Mouse (Mus musculus) kidney, embryonic 16.5 days (tissue): ENCODE measurements around the gene Rps28. TPM values are rescaled to one million over a fixed set of nuclear protein-coding genes. Genes with fewer than 3 reads are reported as not detected.

ENCODE experiments used
- ATAC-seq: fragments of 200-750 bp; cut with Nextera tagmentation; 2 replicates; pipeline ENCODE4 v1.8.0; 2017; ENCODE audit warnings: moderate TSS enrichment; ENCODE audit not compliant: low FRiP score, low TSS enrichment
- H3K27ac ChIP-seq: fragments of 300-500 bp; sonication (generic); 2 replicates; pipeline ENCODE4 v1.5.1; 2014; ENCODE audit warnings: low read length
- H3K27me3 ChIP-seq: fragments of 300-500 bp; sonication (generic); 2 replicates; pipeline ENCODE4 v1.6.1; 2014; ENCODE audit warnings: low read length, control low read depth, mixed read lengths; ENCODE audit not compliant: insufficient read depth
- H3K36me3 ChIP-seq: fragments of 300-500 bp; sonication (generic); 2 replicates; pipeline ENCODE4 v1.6.1; 2014; ENCODE audit warnings: low read length, control low read depth, mixed read lengths; ENCODE audit not compliant: insufficient read depth
- H3K4me1 ChIP-seq: fragments of 300-500 bp; sonication (generic); 2 replicates; pipeline ENCODE4 v1.6.1; 2014; ENCODE audit warnings: low read length, control low read depth, mixed read lengths; ENCODE audit not compliant: insufficient read depth
- H3K4me2 ChIP-seq: fragments of 300-500 bp; sonication (generic); replicated peaks from 2 replicates; pipeline ENCODE4 v1.6.1; 2014; ENCODE audit warnings: low read depth, low read length
- H3K4me3 ChIP-seq: fragments of 300-500 bp; sonication (generic); 2 replicates; pipeline ENCODE4 v1.5.1; 2014; ENCODE audit warnings: mild to moderate bottlenecking, low read length
- H3K9ac ChIP-seq: fragments of 300-500 bp; sonication (generic); replicated peaks from 2 replicates; pipeline ENCODE4 v1.6.1; 2014; ENCODE audit warnings: low read length
- H3K9me3 ChIP-seq: fragments of 300-500 bp; sonication (generic); 2 replicates; pipeline ENCODE4 v1.6.1; 2016; ENCODE audit warnings: low read length, control low read depth
- WGBS: fragments of 180-500 bp; shearing (Covaris S2); extraction: QIAGEN DNeasy Blood & Tissue Kit; methylation state at CpG from one replicate; pipeline ENCODE4 v1.1.7; 2014; 5-methylcytosine and 5-hydroxymethylcytosine counted together
- polyA plus RNA-seq: library from polyadenylated mRNA; unstranded; fragments of >200 nt; fragmentation: Nextera tagmentation; extraction: Ambion mirVana; gene quantifications from 2 replicates; pipeline ENCODE4 v1.2.1, GENCODE M21; 2015

The Rps28 gene
- polyA plus RNA-seq, 1 experiment from 2014 or later: 818 TPM

DNA sequence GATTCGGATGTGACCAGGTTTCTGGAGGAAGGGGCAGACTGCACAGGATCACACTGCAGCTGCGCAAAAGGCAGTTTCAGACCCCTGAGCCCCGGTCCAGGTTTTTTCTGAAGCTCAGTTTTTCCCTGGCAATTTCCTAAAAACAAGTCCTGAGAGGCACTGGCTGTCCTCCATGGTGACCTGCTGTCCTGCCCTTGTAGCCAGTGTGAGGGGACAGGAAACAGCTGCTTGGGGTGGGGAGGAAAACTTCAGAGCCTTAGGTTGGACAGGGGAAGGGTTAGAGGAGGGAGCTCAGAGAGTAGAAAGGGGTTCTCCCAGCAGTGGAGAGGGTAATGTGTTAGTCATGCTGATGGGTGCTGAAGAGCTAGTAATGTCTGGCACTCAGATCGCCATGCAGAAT lies 11.4 kb downstream of the Rps28 start:
- Histone ChIP-seq H3K9ac (peak overlapping the region; percentile 35; the same call in 1 of the 2 replicates), H3K27me3 (no peaks in the 10 kb centered on the region), H3K4me1 (peaks cover 36% of the 10 kb centered on the region), H3K27ac (peak overlapping the region; percentile 79), H3K36me3 (no peaks in the 10 kb centered on the region), H3K9me3 (no peaks in the 10 kb centered on the region), H3K4me3 (peak overlapping the region; percentile 15), H3K4me2 (peak overlapping the region; percentile 97)
- ATAC-seq: no peak
- 46% methylated on average over 4 of the region's 4 CpGs for WGBS

GRCm38 (mm10) chr17:33812475-33812874 lies 11.9 kb downstream of the Rps28 start:
- H3K9ac ChIP-seq: peak overlapping the region; percentile 35; the same call in 1 of the 2 replicates
- peak overlapping the region; percentile 97 for H3K4me2 ChIP-seq
- no peaks in the 10 kb centered on the region for H3K27me3 ChIP-seq
- H3K4me1 ChIP-seq: peaks cover 32% of the 10 kb centered on the region
- ATAC-seq: no peak
- H3K9me3 ChIP-seq: no peaks in the 10 kb centered on the region
- peak overlapping the region; percentile 79 for H3K27ac ChIP-seq
- 18% methylated on average over 3 of the region's 3 CpGs for WGBS
- no peaks in the 10 kb centered on the region for H3K36me3 ChIP-seq
- H3K4me3 ChIP-seq: peak overlapping the region; percentile 15; the same call in 1 of the 2 replicates

GRCm38 (mm10) chr17:33811142-33811516 lies 13.2 kb downstream of the Rps28 start:
- WGBS: 10% methylated on average over 7 of the region's 7 CpGs
- H3K4me2 ChIP-seq: peak overlapping the region; percentile 97
- no peaks in the 10 kb centered on the region for H3K36me3 ChIP-seq
- H3K9ac ChIP-seq: peak overlapping the region; percentile 76
- peak overlapping the region; percentile 69 for H3K4me3 ChIP-seq
- H3K27me3 ChIP-seq: no peaks in the 10 kb centered on the region
- peak; percentile 17; the same call in 1 of the 2 replicates for ATAC-seq
- H3K9me3 ChIP-seq: no peaks in the 10 kb centered on the region
- H3K4me1 ChIP-seq: peaks cover 25% of the 10 kb centered on the region
- H3K27ac ChIP-seq: peak overlapping the region; percentile 69

DNA sequence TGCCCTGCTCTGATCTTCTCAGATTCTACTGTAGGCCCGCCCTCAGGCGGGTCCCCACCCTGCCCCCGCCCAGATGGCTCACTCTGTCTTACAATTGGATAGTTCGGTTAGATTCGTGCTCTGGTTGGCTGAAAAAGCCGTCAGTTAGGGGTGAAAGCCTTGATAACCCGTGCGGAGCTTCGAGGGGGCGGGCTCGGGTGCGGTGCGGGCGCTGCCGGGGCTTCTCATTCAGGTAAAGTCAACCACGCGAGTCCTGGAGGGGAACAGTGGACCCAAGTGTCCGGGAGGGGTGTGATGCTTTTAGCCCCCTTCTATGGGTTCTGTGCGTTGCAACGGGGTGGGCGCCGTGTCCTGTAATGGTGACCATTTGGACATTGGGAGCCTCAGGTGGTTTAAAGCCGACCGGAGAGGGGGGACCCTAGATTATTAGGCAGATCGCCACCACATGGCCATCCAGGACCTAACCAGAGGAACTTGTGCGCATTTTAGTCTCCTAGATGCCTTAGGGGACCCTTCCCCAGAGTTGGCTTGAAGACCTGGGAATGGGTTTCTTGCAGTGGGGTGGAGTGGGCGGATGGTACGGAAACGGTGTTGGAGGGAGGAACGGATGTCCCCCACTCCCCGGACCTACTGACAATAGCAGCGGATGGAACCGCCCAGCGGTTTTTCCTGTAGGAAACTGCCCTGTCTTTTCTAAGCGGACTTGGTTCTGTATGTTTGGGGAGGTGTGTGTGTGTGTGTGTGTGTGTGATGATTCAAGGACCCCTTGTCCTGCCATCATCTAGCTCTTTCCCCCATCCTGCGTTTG lies 13.8 kb downstream of the Rps28 start, which contains the start of gene Kank3:
Gene Kank3 (plus strand): TSS at position 186 of the 808 bp plus-strand sequence.
- peak within 1 kb of the TSS; percentile 69 for H3K27ac ChIP-seq
- no peaks in the 10 kb centered on the region for H3K36me3 ChIP-seq
- peak; percentile 97 for ATAC-seq
- peak within 1 kb of the TSS; percentile 69 for H3K4me3 ChIP-seq
- H3K4me2 ChIP-seq: peak within 1 kb of the TSS; percentile 97
- no peaks in the 10 kb centered on the region for H3K27me3 ChIP-seq
- peak within 1 kb of the TSS; percentile 76 for H3K9ac ChIP-seq
- H3K4me1 ChIP-seq: peaks cover 25% of the 10 kb centered on the region
- no peaks in the 10 kb centered on the region for H3K9me3 ChIP-seq
- WGBS: under 1% methylated on average over 36 of the region's 36 CpGs

- Histone ChIP-seq H3K36me3 (no peaks in the 10 kb centered on the region), H3K9me3 (no peaks in the 10 kb centered on the region), H3K27ac (no peak overlapping the region), H3K9ac (no peak overlapping the region), H3K27me3 (no peaks in the 10 kb centered on the region), H3K4me1 (peaks cover 22% of the 10 kb centered on the region), H3K4me2 (no peak overlapping the region), H3K4me3 (no peak overlapping the region)
- ATAC-seq: no peak
- WGBS: 38% methylated on average over 10 of the region's 10 CpGs
Observed at GRCm38 (mm10) chr17:33808192-33808591, 16.2 kb downstream of the Rps28 start.

DNA sequence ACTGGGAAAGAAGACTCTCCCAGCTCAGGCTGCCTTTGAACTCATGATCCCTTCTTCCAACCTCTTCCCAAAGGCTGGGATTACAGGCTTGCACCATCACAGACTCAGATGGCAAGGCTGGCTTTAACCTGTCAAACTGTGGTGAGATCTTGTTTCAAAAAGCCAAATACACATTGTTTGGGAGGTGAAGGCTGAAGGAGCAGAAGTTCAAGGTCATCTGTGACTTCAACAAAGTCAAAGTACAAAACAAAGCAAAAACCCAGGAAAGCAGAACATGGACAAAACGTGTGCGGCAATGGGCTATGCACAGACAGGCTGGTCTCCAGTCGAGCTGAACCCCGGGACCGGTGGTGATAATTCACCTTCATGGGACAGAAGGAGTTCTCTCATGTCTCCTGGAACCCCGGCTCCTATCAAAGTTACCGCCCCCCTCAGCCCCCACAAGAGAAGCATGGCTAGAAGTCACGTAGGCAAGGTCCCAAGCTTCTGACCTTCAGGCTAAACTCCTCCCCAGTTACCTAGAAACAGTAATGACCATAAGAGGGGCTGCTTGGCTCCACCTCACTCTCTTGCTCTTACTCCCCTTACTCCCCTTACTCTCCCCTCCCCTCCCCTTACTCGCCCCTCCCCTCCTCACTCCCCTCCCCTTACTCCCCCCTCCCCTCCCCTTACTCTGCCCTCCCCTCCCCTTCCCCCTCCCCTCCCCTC lies 17.0 kb downstream of the Rps28 start:
- no peaks in the 10 kb centered on the region for H3K36me3 ChIP-seq
- ATAC-seq: no peak
- 26% methylated on average over 8 of the region's 9 CpGs for WGBS

GRCm38 (mm10) chr17:33804745-33805144 lies 19.6 kb downstream of the Rps28 start:
- Histone ChIP-seq H3K9ac (no peak overlapping the region), H3K36me3 (no peaks in the 10 kb centered on the region), H3K27me3 (no peaks in the 10 kb centered on the region), H3K27ac (no peak overlapping the region), H3K4me3 (no peak overlapping the region), H3K9me3 (no peaks in the 10 kb centered on the region), H3K4me1 (no peaks in the 10 kb centered on the region), H3K4me2 (no peak overlapping the region)
- no peak for ATAC-seq
- WGBS: 52% methylated on average over 1 of the region's 1 CpGs

More for the DNA sequence above, 17.0 kb downstream of the Rps28 start:
- peaks cover 14% of the 10 kb centered on the region for H3K4me1 ChIP-seq
- H3K27me3 ChIP-seq: no peaks in the 10 kb centered on the region
- no peaks in the 10 kb centered on the region for H3K9me3 ChIP-seq
- no peak overlapping the region for H3K4me2 ChIP-seq
- no peak overlapping the region for H3K4me3 ChIP-seq
- H3K27ac ChIP-seq: no peak overlapping the region
- no peak overlapping the region for H3K9ac ChIP-seq

GRCm38 (mm10) chr17:33804205-33804604 lies 20.2 kb downstream of the Rps28 start:
- 54% methylated on average over 4 of the region's 4 CpGs for WGBS

GRCm38 (mm10) chr17:33802221-33802620 lies 22.1 kb downstream of the Rps28 start:
- no peak for ATAC-seq
- Histone ChIP-seq H3K9me3 (no peaks in the 10 kb centered on the region), H3K36me3 (no peaks in the 10 kb centered on the region), H3K27ac (no peak overlapping the region), H3K9ac (no peak overlapping the region), H3K27me3 (no peaks in the 10 kb centered on the region), H3K4me2 (no peak overlapping the region), H3K4me1 (no peaks in the 10 kb centered on the region), H3K4me3 (no peak overlapping the region)
- WGBS: 2% methylated on average over 2 of the region's 2 CpGs

More at GRCm38 (mm10) chr17:33804205-33804604, 20.2 kb downstream of the Rps28 start:
- no peak overlapping the region for H3K9ac ChIP-seq
- H3K4me3 ChIP-seq: no peak overlapping the region
- no peaks in the 10 kb centered on the region for H3K9me3 ChIP-seq
- ATAC-seq: no peak
- H3K36me3 ChIP-seq: no peaks in the 10 kb centered on the region
- no peaks in the 10 kb centered on the region for H3K27me3 ChIP-seq
- no peaks in the 10 kb centered on the region for H3K4me1 ChIP-seq
- no peak overlapping the region for H3K27ac ChIP-seq
- no peak overlapping the region for H3K4me2 ChIP-seq

DNA sequence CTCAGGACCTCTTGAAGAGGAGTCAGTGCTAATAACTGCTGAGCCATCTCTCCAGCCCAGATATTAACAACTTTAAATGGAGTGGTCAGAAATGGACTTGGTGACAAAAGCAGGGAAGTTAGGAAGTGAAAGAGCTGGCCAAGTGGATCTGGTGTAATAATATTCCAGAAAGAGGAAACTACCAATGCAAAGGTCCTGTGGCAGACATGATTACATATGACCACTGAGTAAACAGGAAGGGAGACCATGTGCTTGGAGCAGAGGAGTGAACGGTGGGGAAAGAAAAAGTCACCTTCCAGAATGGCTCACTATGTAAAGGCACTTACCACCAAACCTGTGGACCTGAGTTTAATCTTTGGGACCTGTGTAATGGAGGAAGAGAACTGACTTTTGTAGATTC lies 25.1 kb downstream of the Rps28 start:
- no peak overlapping the region for H3K4me2 ChIP-seq
- H3K9ac ChIP-seq: no peak overlapping the region
- H3K4me3 ChIP-seq: no peak overlapping the region
- WGBS: 41% methylated on average over 1 of the region's 1 CpGs
- H3K27me3 ChIP-seq: no peaks in the 10 kb centered on the region
- no peaks in the 10 kb centered on the region for H3K4me1 ChIP-seq
- H3K9me3 ChIP-seq: no peaks in the 10 kb centered on the region
- H3K27ac ChIP-seq: no peak overlapping the region
- no peak for ATAC-seq
- no peaks in the 10 kb centered on the region for H3K36me3 ChIP-seq
